Mouse (Mus musculus): ENCODE measurements around the gene Hhatl. TPM values are rescaled to one million over a fixed set of nuclear protein-coding genes. Genes with fewer than 3 reads are reported as not detected.
A peak's percentile ranks its signal among the peaks of the same experiment; 100 is the strongest.

The Hhatl gene
- polyA plus RNA-seq, 1 experiment from 2014 or later = 1.5 TPM

- ATAC-seq (ENCODE audit: low FRiP score, low TSS enrichment) = 0 out of 2 replicates have a peak, but pooled peaks have one; percentile 16
- WGBS = 81% methylated on average over 6 of the region's 6 CpGs
- TF ChIP-seq CTCF (IDR thresholded peaks at IDR 0.05; ENCODE audit: low read depth) = peak; percentile 76
- no peak for TF ChIP-seq EP300 (optimal IDR thresholded peaks at IDR 0.05)
- no peak overlapping the region for H3K4me3 ChIP-seq (ENCODE audit: low read depth, low read length)
- H3K36me3 ChIP-seq (ENCODE audit: control insufficient read depth, insufficient read depth, low read length) = no peaks in the 10 kb centered on the region
- peak; percentile 66 for DNase-seq (ENCODE audit: low spot score)
- H3K9ac ChIP-seq (ENCODE audit: low read length) = no peak overlapping the region
- no peaks in the 10 kb centered on the region for H3K27me3 ChIP-seq (ENCODE audit: control insufficient read depth, insufficient read depth, low read length)
- no peak overlapping the region for H3K27ac ChIP-seq (replicated peaks)
- no peaks in the 10 kb centered on the region for H3K9me3 ChIP-seq (ENCODE audit: control insufficient read depth, low read length)
- no peak overlapping the region for H3K4me2 ChIP-seq (replicated peaks; ENCODE audit: low read depth)
- H3K4me1 ChIP-seq (replicated peaks; ENCODE audit: control insufficient read depth, insufficient read depth) = no peaks in the 10 kb centered on the region
Measured at GRCm38 (mm10) chr9:121830243-121830955, 38.1 kb upstream of the Hhatl start.

GRCm38 (mm10) chr9:121829270-121829992 is 37.1 kb upstream of the Hhatl start:
- TF ChIP-seq CTCF (IDR thresholded peaks at IDR 0.05; ENCODE audit: low read depth) (no peak), EP300 (optimal IDR thresholded peaks at IDR 0.05) (no peak)
- H3K36me3 ChIP-seq (ENCODE audit: control insufficient read depth, insufficient read depth, low read length) = no peaks in the 10 kb centered on the region
- no peak overlapping the region for H3K4me2 ChIP-seq (replicated peaks; ENCODE audit: low read depth)

GRCm38 (mm10) chr9:121828314-121828713 is 36.0 kb upstream of the Hhatl start:
- Histone ChIP-seq H3K4me2 (replicated peaks; ENCODE audit: low read depth) (no peak overlapping the region), H3K4me1 (replicated peaks; ENCODE audit: control insufficient read depth, insufficient read depth) (no peaks in the 10 kb centered on the region), H3K9me3 (ENCODE audit: control insufficient read depth, low read length) (no peaks in the 10 kb centered on the region), H3K27me3 (ENCODE audit: control insufficient read depth, insufficient read depth, low read length) (no peaks in the 10 kb centered on the region), H3K36me3 (ENCODE audit: control insufficient read depth, insufficient read depth, low read length) (no peaks in the 10 kb centered on the region), H3K27ac (replicated peaks) (no peak overlapping the region), H3K4me3 (ENCODE audit: low read depth, low read length) (no peak overlapping the region), H3K9ac (ENCODE audit: low read length) (no peak overlapping the region)
- no peak for DNase-seq (ENCODE audit: low spot score)
- 67% methylated on average over 6 of the region's 6 CpGs for WGBS
- TF ChIP-seq CTCF (IDR thresholded peaks at IDR 0.05; ENCODE audit: low read depth) (no peak), EP300 (optimal IDR thresholded peaks at IDR 0.05) (no peak)
- no peak for ATAC-seq (ENCODE audit: low FRiP score, low TSS enrichment)

More at GRCm38 (mm10) chr9:121829270-121829992, 37.1 kb upstream of the Hhatl start:
- Histone ChIP-seq H3K27ac (replicated peaks) (no peak overlapping the region), H3K9ac (ENCODE audit: low read length) (no peak overlapping the region), H3K27me3 (ENCODE audit: control insufficient read depth, insufficient read depth, low read length) (no peaks in the 10 kb centered on the region), H3K4me1 (replicated peaks; ENCODE audit: control insufficient read depth, insufficient read depth) (no peaks in the 10 kb centered on the region), H3K4me3 (ENCODE audit: low read depth, low read length) (no peak overlapping the region), H3K9me3 (ENCODE audit: control insufficient read depth, low read length) (no peaks in the 10 kb centered on the region)
- WGBS = 62% methylated on average over 7 of the region's 7 CpGs
- ATAC-seq (ENCODE audit: low FRiP score, low TSS enrichment) (no peak), DNase-seq (ENCODE audit: low spot score) (no peak)

- H3K9me3 ChIP-seq (ENCODE audit: control insufficient read depth, low read length) = no peaks in the 10 kb centered on the region
- no peak for ATAC-seq (ENCODE audit: low FRiP score, low TSS enrichment)
- H3K4me3 ChIP-seq (ENCODE audit: low read depth, low read length) = no peak overlapping the region
- no peaks in the 10 kb centered on the region for H3K27me3 ChIP-seq (ENCODE audit: control insufficient read depth, insufficient read depth, low read length)
- WGBS = 78% methylated on average over 3 of the region's 3 CpGs
- H3K4me1 ChIP-seq (replicated peaks; ENCODE audit: control insufficient read depth, insufficient read depth) = no peaks in the 10 kb centered on the region
- no peak overlapping the region for H3K4me2 ChIP-seq (replicated peaks; ENCODE audit: low read depth)
- no peak for DNase-seq (ENCODE audit: low spot score)
- no peak overlapping the region for H3K27ac ChIP-seq (replicated peaks)
- TF ChIP-seq CTCF (IDR thresholded peaks at IDR 0.05; ENCODE audit: low read depth) = no peak
- TF ChIP-seq EP300 (optimal IDR thresholded peaks at IDR 0.05) = no peak
- no peaks in the 10 kb centered on the region for H3K36me3 ChIP-seq (ENCODE audit: control insufficient read depth, insufficient read depth, low read length)
- no peak overlapping the region for H3K9ac ChIP-seq (ENCODE audit: low read length)
Measured at GRCm38 (mm10) chr9:121826356-121826755, 34.0 kb upstream of the Hhatl start.

GRCm38 (mm10) chr9:121823991-121824390 is 31.7 kb upstream of the Hhatl start:
- no peaks in the 10 kb centered on the region for H3K36me3 ChIP-seq (ENCODE audit: control insufficient read depth, insufficient read depth, low read length)
- H3K4me2 ChIP-seq (replicated peaks; ENCODE audit: low read depth) = no peak overlapping the region
- H3K27ac ChIP-seq (replicated peaks) = no peak overlapping the region
- H3K4me3 ChIP-seq (ENCODE audit: low read depth, low read length) = no peak overlapping the region
- no peaks in the 10 kb centered on the region for H3K27me3 ChIP-seq (ENCODE audit: control insufficient read depth, insufficient read depth, low read length)
- ATAC-seq (ENCODE audit: low FRiP score, low TSS enrichment) = no peak
- TF ChIP-seq CTCF (IDR thresholded peaks at IDR 0.05; ENCODE audit: low read depth) = no peak
- TF ChIP-seq EP300 (optimal IDR thresholded peaks at IDR 0.05) = no peak
- 81% methylated on average over 7 of the region's 7 CpGs for WGBS
- H3K4me1 ChIP-seq (replicated peaks; ENCODE audit: control insufficient read depth, insufficient read depth) = no peaks in the 10 kb centered on the region
- H3K9me3 ChIP-seq (ENCODE audit: control insufficient read depth, low read length) = no peaks in the 10 kb centered on the region
- no peak overlapping the region for H3K9ac ChIP-seq (ENCODE audit: low read length)
- DNase-seq (ENCODE audit: low spot score) = no peak

GRCm38 (mm10) chr9:121823051-121823450 is 30.7 kb upstream of the Hhatl start:
- DNase-seq (ENCODE audit: low spot score) (no peak), ATAC-seq (ENCODE audit: low FRiP score, low TSS enrichment) (no peak; the same call in 1 of the 2 replicates)
- H3K27ac ChIP-seq (replicated peaks) = no peak overlapping the region; the same call in 1 of the 2 replicates
- H3K4me3 ChIP-seq (ENCODE audit: low read depth, low read length) = no peak overlapping the region
- no peak overlapping the region for H3K9ac ChIP-seq (ENCODE audit: low read length)
- TF ChIP-seq CTCF (IDR thresholded peaks at IDR 0.05; ENCODE audit: low read depth) = no peak
- TF ChIP-seq EP300 (optimal IDR thresholded peaks at IDR 0.05) = no peak
- no peaks in the 10 kb centered on the region for H3K36me3 ChIP-seq (ENCODE audit: control insufficient read depth, insufficient read depth, low read length)
- H3K27me3 ChIP-seq (ENCODE audit: control insufficient read depth, insufficient read depth, low read length) = no peaks in the 10 kb centered on the region
- no peaks in the 10 kb centered on the region for H3K9me3 ChIP-seq (ENCODE audit: control insufficient read depth, low read length)
- no peak overlapping the region for H3K4me2 ChIP-seq (replicated peaks; ENCODE audit: low read depth)
- no peaks in the 10 kb centered on the region for H3K4me1 ChIP-seq (replicated peaks; ENCODE audit: control insufficient read depth, insufficient read depth)
- WGBS = 91% methylated on average over 1 of the region's 1 CpGs
